Mouse (Mus musculus) lung, postnatal 25 days (tissue): ENCODE results near the gene Ubox5.
A peak's percentile ranks its signal among the peaks of the same experiment; 100 is the strongest.
"Not testable (repeated sequence)": the region's sequence is repeated elsewhere in the genome, so short reads cannot be mapped to it uniquely, and the experiment has no call there.

Experiments used
- DNase-seq: peaks from one replicate; pipeline ENCODE4 v3.0.0; 2022; ENCODE audit warnings: low spot score

Ubox5 gene

GRCm38 (mm10) chr2:130629839-130630203 is at the start of gene Ubox5, which contains the start of gene Fastkd5:
Ubox5 (minus strand) TSS chr2:130630038.
Fastkd5 (minus strand) TSS chr2:130630027.
- DNase-seq = peak; percentile 93

- no peak for DNase-seq
Measured at GRCm38 (mm10) chr2:130679154-130679553, 49.3 kb upstream of the Ubox5 start.

GRCm38 (mm10) chr2:130677211-130677610 is 47.4 kb upstream of the Ubox5 start:
- no peak for DNase-seq

DNA sequence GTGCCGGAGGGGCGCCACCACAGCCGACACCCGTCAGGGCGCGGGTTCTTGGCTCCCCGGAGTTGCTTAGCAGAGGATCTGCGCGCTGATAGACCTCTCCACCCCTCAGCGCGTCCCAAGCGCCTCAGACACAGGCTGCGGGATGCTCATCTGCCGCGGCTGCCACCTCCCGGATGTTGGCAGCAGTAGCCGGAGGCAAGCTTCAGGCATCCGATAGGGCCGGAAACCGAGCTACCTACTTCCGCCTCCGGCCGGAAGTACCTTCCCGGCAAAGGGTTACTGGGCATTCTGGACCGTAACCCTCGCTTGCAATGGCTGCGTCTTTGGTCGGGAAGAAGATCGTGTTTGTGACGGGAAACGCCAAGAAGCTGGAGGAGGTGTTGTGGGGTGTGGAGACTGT is 37.7 kb upstream of the Ubox5 start, which contains the start of gene Itpa:
TSS of gene Itpa (plus strand) at position 52 of the 400 bp plus-strand sequence.
- DNase-seq = peak; percentile 88

DNA sequence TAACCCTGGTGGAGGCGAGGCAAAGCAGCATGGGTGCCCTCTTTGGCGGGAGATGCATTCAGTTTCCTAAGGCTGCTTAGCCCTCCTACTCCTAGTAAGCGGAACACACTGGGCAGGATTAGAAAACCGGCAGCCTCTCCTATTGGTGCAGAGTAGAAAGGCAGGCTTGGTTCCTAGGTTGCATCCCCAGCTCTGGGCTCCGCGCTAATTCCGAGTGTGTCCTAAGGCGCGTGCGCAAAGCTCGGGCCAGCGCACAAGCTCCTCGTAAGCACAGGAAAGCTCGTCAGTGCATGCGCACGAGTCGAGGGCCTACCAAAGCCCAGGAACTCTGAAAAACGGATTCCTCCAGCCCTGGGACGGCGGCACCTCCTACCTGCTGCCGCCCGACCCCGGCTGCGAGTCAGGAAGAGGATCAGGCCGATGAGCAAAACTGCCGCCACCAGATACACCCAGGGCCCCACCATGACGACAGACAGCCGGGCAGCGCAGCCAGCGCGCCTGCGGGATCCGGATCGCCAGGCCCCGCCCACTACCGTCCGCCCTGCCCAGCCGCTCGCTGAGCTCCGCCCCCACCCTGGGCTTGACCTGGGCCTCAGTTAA is 34.4 kb upstream of the Ubox5 start, which contains the start of gene Ddrgk1:
TSS of gene Ddrgk1 (minus strand) at position 558 of the 600 bp plus-strand sequence.
- DNase-seq = peak; percentile 91

GRCm38 (mm10) chr2:130663342-130663741 is 33.5 kb upstream of the Ubox5 start:
- no peak for DNase-seq

DNA sequence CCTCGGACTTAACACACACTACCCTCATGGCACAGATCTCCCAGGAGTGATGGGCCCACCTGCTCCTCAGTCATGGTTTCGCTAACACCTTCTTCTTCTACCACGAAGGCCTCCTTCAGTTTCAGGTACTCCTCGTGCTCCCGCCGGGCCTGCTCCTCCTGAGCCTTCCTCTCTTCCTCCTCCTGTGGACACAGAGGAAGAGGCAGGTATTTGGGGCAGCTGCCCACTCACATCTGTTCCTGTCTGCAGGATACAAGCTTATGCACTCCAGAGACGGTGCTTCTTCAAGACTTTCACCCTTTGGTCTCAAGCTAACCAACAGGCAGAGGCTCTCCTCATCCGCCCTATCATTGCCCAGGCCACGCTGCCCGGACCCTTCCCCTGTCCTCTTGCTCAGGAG is 28.7 kb upstream of the Ubox5 start:
- DNase-seq = no peak

- no peak for DNase-seq
Measured at GRCm38 (mm10) chr2:130657541-130657940, 27.7 kb upstream of the Ubox5 start.

DNA sequence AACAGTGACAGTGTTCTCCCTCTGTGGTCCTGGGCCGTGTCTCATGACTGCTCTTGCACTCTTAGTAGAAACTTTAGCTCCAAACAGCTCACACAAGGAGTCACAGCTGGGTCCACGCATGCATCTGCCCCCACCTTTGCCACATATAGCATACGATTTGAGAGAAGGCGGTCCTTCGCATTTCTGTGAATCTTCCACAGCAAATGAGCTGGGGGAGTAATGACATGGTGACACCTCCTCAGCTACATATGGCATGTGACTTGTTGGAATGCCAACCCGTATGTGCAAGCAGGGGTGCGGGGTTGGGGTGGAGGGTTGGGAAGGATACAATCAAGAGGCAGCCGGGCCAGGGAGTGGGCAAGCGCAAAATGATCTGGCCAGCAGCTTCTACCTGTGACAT is 26.7 kb upstream of the Ubox5 start:
- DNase-seq = no peak

- no peak for DNase-seq
Measured at GRCm38 (mm10) chr2:130655660-130656339, 26.0 kb upstream of the Ubox5 start.

- no peak for DNase-seq
Measured at GRCm38 (mm10) chr2:130653760-130654159, 23.9 kb upstream of the Ubox5 start.

DNA sequence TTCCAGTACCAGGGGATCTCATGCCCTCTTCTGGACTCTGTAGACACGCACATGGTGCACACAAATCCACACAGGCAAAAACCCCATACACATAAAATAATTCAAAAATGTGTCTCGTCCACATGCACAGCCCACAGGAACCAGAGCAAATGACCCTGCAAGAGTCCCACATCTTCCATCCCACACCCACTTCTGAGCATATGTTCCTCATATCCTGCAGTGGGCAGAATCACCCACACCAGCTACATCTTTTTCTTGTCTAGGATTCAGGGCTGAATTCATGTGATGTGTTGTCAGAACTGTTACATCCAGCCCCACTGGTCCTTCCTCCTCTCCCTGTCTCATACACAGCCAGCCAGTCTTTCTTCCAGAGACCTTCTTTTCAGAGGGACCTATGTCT is 23.5 kb upstream of the Ubox5 start:
- DNase-seq = no peak

DNA sequence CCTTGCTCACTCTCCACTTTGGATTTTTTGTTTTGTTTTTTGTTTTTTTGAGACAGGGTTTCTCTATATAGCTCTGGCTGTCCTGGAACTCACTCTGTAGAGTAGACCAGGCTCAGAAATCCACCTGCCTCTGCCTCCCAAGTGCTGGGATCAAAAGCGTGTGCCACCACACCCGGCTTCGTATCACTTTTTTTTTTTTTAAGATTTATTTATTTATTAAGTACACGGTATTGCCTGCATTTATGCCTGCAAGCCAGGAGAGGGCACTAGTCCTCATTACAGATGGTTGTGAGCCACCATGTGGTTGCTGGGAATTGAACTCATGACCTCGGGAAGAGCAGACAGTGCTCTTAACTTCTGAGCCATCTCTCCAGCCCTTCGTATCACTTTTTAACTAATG is 19.2 kb upstream of the Ubox5 start:
- DNase-seq = not testable (repeated sequence)

- DNase-seq = no peak
Measured at GRCm38 (mm10) chr2:130645198-130645597, 15.4 kb upstream of the Ubox5 start.

GRCm38 (mm10) chr2:130642684-130643369 is 13.0 kb upstream of the Ubox5 start, which contains the start of gene Lzts3:
Lzts3 (minus strand) TSS chr2:130642803.
- DNase-seq = peak; percentile 91

GRCm38 (mm10) chr2:130642197-130642660 is 12.4 kb upstream of the Ubox5 start:
- no peak for DNase-seq

GRCm38 (mm10) chr2:130641351-130642025 is 11.7 kb upstream of the Ubox5 start:
- DNase-seq = no peak

DNA sequence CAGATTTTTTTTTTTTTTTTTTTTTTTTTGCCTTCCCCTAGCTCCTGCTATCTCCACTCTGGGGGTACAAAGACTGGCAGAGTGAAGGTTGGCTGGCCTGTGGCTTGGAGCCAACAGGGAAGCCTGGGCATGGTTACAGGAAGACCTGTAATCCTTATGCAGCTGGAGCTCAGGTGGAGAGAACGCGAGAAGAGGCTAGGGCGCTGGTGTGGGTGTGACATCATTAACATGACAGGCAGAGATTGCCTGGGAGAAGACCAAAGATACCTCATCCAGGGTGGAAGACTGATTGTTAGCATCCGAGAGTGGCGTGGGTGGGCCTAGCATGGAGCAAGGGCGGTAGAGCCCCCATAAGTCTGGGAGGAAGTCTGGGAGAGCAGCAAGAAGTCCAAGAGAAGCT is 9.4 kb upstream of the Ubox5 start:
- DNase-seq = no peak

GRCm38 (mm10) chr2:130638101-130638611 is 8.3 kb upstream of the Ubox5 start:
- no peak for DNase-seq

- DNase-seq = no peak
Measured at GRCm38 (mm10) chr2:130635847-130636246, 6.0 kb upstream of the Ubox5 start.

GRCm38 (mm10) chr2:130634739-130635411 is 5.0 kb upstream of the Ubox5 start:
- no peak for DNase-seq
